Mouse (Mus musculus) regulatory T cell (primary cell): ENCODE data around the gene Dmrtc1a.
"Not testable (repeated sequence)": the region's sequence is repeated elsewhere in the genome, so short reads cannot be mapped to it uniquely, and the experiment has no call there.

ENCODE experiments used
- in situ Hi-C: fragments of 300-600 bp; cut with MboI, MseI; formaldehyde crosslinking; loops from one replicate; pipeline ENCODE4 v1.15.1; 2025; ENCODE audit warnings: high pct_unique_total_duplicates

The Dmrtc1a gene

GRCm38 (mm10) chrX:102908587-102908986 is at the start of gene Dmrtc1a, which contains the start of gene 1700011M02Rik:
Gene Dmrtc1a (minus strand): TSS chrX:102908687.
Gene 1700011M02Rik (plus strand): TSS chrX:102908905.
- in situ Hi-C loops = not testable (repeated sequence)

DNA sequence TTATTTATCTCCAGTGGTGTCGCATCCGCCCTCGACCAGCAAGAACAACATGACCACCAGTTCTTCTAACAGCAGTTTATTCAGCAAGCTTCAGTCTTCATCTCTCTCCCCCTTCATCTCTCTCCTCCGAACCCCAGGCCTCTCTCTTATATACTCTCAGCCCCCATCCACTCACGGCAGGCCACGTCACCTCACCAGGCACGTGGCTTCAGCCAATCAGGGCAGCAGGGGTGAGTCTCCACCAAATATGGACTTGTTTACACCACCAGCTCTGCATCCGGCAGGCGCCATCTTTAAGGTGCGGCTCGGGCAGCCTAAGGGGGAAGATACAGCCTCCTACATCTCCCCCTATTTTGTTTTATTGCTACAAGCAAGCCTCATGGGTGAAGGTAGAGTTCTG is 41.6 kb upstream of the Dmrtc1a start:
- in situ Hi-C loops = not testable (repeated sequence)

DNA sequence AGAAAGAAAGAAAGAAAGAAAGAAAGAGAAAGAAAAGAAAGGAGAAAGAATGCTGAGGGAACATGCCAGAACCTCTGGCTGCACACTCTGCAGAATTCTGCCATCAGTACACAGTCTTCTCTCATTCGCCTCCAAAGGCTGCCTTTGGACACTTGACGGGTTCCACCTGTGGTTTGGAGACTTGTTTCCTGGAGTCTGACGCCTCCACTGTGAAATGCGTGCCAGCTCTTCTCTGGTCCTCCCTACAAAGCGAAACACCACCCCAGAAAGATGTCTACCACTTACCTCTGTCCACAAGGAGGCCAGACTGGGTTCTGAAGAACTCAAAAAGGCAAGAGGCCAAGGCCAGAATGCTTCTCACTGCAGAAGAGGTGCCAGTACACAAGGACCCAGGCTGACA is 28.3 kb upstream of the Dmrtc1a start:
- in situ Hi-C loops = no loop called here

GRCm38 (mm10) chrX:102934395-102934764 is 25.9 kb upstream of the Dmrtc1a start:
- in situ Hi-C loops = loop anchor here (5.0 kb wide), 1 partner anchor 252 kb away; no protein-coding TSS in a partner anchor

DNA sequence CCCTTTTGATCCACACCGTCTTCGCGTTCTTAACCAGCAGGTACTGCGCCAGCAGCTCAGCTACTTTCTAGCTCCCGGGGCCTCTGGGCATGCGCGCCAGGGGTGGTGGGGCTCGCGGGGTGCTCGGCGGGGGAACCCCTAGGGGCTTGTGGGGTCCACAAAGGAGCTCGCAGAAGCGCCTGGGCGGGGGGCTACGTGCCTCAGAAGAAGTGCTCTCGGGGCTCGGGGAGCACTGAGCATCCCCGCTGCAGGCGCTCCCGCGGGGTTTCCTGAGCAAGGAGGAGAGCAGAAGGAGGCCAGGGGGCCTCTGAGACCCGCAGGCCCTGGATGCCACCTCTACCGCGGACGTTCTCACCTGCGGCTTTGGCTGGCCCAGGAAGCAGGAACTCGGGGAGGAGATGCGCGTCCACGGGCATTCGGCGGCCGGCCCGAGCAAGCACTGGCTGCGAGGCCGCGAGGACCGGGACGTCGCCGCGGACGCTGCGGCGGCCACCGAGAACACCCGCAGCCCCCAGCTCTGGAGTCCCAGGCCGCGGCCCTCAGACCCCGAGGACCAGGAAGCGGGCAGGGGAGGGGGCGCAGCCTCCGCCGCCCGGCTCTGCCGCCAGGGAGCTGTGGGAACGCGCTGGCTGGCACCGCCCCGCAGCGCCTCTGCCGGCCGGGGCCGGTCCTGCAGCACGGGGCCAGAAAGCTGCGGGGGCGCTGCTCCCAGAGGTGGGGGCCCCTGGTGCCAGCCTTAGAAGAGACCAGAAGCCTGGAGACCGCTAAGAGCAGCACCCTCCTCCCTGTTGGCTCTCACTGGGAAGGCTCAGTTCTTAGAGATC is 25.3 kb upstream of the Dmrtc1a start:
- in situ Hi-C loops = loop anchor here (5.0 kb wide), 1 partner anchor 251 kb away; no protein-coding TSS in a partner anchor

DNA sequence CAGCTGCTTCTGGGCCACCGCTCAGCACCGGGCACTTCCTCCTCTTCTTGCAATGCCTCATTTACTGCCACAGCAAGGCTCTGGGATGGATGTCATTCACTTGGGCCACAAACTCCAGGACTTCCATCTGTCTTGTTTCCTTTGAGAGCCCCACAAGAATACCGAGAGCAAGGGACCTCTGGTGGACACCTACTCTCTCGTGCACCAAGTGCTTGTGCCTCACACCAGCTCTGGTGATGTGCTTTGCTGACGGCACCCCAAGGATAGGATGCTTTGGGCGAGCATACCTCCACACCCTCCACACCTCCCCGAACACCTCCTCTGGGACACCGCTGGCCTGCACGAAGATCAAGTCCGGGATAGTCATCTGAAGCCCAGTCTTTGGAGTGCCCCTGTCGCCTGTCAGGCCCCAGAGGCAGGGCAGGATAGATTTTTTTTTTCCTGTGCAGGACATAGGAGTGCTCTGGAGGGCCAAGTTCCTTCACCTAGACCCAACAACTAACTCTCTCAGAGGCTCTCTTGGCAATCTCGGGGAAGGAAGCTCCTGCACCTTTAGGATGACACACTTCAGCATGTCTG is 24.6 kb upstream of the Dmrtc1a start:
- in situ Hi-C loops = loop anchor here (5.0 kb wide), 1 partner anchor 251 kb away; no protein-coding TSS in a partner anchor

DNA sequence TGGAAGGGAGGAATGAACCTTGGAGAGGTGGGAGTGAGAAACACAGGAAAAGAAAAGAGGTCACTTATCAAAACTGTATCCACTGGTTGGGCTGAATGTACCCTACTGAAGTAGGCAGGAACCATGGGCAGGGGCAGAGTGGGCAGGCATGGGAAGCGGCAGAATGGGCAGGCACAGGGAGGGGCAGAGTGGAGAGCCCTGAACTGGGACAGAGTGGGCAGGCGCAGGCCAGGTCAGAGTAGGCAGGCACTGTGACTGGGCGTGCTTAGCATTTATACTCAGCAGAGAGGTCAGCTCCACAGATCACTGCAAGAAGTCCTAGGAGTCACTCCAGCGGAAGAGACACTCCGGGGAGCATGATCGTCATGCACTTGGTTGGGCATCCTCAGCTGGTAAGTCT is 19.6 kb upstream of the Dmrtc1a start, which contains the start of gene 1700018G05Rik:
TSS of gene 1700018G05Rik (plus strand) at position 301 of the 400 bp plus-strand sequence.
- in situ Hi-C loops = not testable (repeated sequence)

- in situ Hi-C loops = not testable (repeated sequence)
Measured at GRCm38 (mm10) chrX:102926707-102927106, 18.2 kb upstream of the Dmrtc1a start.

- in situ Hi-C loops = not testable (repeated sequence)
Measured at GRCm38 (mm10) chrX:102914823-102915222, 6.3 kb upstream of the Dmrtc1a start.

GRCm38 (mm10) chrX:102867871-102868270 is 40.6 kb downstream of the Dmrtc1a start, which contains the start of gene 1700031F05Rik:
Gene 1700031F05Rik (minus strand): TSS chrX:102867971.
- in situ Hi-C loops = no loop called here

- in situ Hi-C loops = not testable (repeated sequence)
Measured at GRCm38 (mm10) chrX:102854516-102854915, 54.0 kb downstream of the Dmrtc1a start, which contains the start of gene Dmrtc1c2. Gene Dmrtc1c2 (minus strand): TSS chrX:102854616.
